Mouse (Mus musculus): ENCODE data around the gene Magi3. TPM values are rescaled to one million over a fixed set of nuclear protein-coding genes. Genes with fewer than 3 reads are reported as not detected.
A peak's percentile ranks its signal among the peaks of the same experiment; 100 is the strongest.

The Magi3 gene
- total RNA-seq, 2 experiments from 2014 or later, result 5.7 to 9.1 TPM

- no peak for ATAC-seq (replicated peaks; ENCODE audit: poor library complexity, severe bottlenecking)
Measured at GRCm38 (mm10) chr3:104059001-104059622, 161.1 kb downstream of the Magi3 start.

- no peak for ATAC-seq (replicated peaks; ENCODE audit: poor library complexity, severe bottlenecking)
Measured at GRCm38 (mm10) chr3:104032747-104033146, 187.4 kb downstream of the Magi3 start.

DNA sequence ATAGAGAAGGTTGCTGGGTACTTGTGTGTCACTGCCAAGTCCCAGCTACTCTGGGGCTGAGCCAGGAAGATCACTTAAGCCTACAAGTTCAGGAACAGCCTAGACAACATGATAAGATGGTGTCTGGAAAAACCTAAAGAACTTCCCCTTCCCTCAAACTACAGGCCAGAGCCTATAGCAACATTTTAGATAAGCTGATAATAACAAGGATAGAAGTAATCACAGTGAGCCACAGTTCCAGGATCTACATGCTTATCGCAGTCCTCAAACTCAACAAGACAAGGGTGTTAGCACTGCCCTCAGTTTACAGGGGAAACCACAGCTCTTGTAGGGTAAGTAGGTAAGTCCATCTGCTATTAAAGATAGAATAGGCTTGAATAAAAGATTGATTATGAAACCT is 188.1 kb downstream of the Magi3 start:
- ATAC-seq (replicated peaks; ENCODE audit: poor library complexity, severe bottlenecking), result no peak

DNA sequence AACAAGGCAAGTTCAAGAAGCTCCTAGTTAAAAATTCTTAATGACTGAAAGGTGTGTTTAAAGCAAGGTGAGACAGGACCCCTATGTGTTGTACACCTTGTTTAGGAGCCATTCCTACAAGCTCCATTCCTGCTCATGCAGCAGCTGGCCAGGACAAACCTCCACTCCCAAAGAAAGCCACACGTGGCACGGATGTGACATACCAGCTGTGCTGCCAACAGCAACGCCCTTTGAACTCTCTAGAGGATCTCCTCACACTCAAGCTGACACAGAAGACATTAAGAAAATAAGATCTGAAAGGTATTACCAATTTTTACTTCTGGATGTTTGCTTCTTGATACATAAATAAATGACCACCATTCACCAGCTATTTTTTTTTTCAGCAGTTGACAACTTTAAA is 193.2 kb downstream of the Magi3 start:
- no peak for ATAC-seq (replicated peaks; ENCODE audit: poor library complexity, severe bottlenecking)

DNA sequence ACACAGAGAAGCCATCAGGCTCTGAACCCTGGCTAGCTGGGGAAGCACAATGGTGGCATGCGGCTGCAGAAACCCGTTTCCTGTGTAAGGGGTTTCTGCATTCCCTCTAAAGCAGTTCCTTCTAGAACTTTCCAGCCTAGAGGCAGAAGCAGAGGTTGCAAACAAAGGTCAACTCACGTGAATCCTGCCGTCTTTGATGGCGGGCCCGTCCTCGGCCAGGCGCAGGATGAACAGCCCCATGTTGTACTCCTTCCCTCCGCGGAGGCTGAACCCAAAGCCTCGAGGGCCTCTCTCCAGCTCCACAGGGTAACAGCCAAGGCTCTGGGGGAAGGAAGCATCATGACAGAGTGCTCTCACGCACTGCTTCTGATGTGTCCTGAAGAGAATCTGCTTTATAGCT is 200.1 kb downstream of the Magi3 start:
- ATAC-seq (replicated peaks; ENCODE audit: poor library complexity, severe bottlenecking), result no peak

- peak; percentile 35; the same call in 1 of the 2 replicates for ATAC-seq (replicated peaks; ENCODE audit: poor library complexity, severe bottlenecking)
Measured at GRCm38 (mm10) chr3:104019453-104019852, 200.7 kb downstream of the Magi3 start.

- no peak for ATAC-seq (replicated peaks; ENCODE audit: poor library complexity, severe bottlenecking)
Measured at GRCm38 (mm10) chr3:104017931-104018330, 202.2 kb downstream of the Magi3 start.

- peak; percentile 79 for ATAC-seq (replicated peaks; ENCODE audit: poor library complexity, severe bottlenecking)
Measured at GRCm38 (mm10) chr3:104011972-104012371, 208.2 kb downstream of the Magi3 start.

- no peak for ATAC-seq (replicated peaks; ENCODE audit: poor library complexity, severe bottlenecking)
Measured at GRCm38 (mm10) chr3:104009924-104010662, 210.1 kb downstream of the Magi3 start.

- no peak for ATAC-seq (replicated peaks; ENCODE audit: poor library complexity, severe bottlenecking)
Measured at GRCm38 (mm10) chr3:104007479-104007878, 212.7 kb downstream of the Magi3 start.

DNA sequence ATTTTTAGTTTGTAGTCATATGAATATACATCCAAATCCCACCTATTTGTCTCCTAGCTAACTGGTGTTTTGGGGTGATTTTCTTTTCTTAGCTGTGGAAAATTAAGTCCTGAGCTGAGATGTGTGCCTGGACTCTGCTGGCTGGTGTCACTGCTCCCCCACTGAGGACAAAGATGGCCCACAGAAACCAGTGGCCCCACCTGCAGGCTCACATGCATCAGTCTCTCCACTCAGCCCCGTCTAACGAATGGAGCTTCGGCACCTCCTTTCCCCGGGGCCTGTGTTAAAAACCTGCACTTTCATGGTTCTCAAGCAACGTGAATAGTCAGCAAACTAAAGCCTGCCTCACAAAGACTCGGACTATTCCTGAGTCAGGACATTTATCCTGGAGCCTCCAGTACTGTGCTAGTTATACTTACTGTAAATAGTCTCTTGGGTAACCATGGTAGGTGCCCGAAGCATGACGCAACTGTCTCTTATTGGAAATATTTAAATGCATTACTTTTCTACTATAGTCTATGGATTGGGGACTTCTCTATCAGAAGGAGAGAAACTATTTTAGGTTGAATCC is 213.2 kb downstream of the Magi3 start:
- no peak for ATAC-seq (replicated peaks; ENCODE audit: poor library complexity, severe bottlenecking)

DNA sequence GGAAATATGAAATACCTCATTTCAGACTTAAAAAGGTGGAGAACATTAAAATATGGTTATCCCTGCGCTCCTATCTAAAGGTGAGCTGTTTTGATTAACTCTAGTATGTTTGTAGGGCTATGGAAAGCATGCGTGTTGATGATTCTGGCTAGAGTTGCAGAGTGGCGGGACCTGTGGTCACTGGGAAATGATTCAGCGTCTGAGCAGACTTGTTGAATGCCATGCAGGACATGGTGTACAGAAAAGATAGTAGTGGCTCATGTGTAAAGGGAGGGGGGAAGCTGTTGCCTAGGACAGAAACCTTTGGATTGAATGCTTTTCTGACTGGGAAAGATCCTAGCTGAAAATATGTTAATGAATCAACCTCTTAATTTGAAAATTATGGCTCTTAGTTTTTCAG is 221.4 kb downstream of the Magi3 start:
- ATAC-seq (replicated peaks; ENCODE audit: poor library complexity, severe bottlenecking), result no peak

DNA sequence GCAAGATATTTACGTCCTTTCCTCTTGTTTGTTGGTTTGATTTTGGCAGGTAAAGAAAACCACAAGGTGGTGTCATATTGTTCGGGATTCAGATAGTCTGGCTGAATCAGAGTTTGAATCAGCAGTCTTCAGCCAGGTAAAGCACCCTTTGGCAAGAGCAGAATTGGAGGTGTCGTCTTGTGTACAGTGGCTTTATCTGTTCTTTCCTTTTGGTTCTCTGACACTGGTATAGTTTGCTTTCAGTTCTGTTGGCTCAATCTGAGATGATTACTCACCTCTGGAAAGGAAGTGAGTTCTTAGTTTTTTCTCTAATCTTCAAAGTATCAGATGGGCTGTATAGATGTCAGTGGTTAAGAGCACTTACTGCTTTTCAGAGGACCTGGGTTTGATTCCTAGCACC is 228.9 kb downstream of the Magi3 start:
- ATAC-seq (replicated peaks; ENCODE audit: poor library complexity, severe bottlenecking), result no peak

DNA sequence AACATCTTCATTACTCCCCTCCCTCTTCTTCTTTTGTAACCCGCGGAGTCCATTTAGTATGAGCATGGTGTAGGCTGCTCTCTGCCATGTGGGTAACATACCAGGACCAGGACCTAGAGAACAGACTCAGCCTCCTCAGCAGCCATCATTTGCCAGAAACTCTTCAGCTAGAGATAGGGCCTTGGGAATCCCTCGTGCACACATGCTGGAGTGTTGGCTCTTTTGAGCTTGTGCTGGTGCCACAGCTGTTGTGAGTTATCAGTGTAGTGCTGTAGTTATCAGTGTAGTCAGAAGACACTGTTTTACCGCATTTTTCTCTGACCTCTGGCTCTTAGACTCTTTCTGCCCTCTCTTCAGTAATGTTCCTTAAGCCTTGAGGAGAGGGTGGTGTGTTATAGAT is 230.8 kb downstream of the Magi3 start:
- no peak for ATAC-seq (replicated peaks; ENCODE audit: poor library complexity, severe bottlenecking)

GRCm38 (mm10) chr3:103987831-103988432 is 232.2 kb downstream of the Magi3 start:
- no peak for ATAC-seq (replicated peaks; ENCODE audit: poor library complexity, severe bottlenecking)

DNA sequence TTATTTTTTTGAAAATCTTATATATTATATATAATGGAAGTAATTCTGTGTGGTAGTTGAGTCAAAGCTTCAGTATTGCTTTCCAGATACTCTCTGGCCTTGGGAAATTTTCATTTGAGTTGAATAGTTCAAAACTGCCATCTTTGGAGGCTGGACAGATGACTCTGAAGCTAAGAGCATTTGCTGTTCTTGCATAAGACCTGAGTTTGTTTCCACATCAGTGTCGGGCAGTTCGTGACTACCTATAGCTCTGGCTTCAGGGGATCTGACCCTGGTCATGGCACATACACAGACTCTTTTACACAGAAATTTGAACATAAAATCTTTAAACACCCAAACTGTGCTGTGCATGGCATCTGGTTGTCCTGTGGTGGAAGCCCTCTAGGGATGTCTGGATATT is 235.0 kb downstream of the Magi3 start:
- ATAC-seq (replicated peaks; ENCODE audit: poor library complexity, severe bottlenecking), result no peak; the same call in 1 of the 2 replicates

DNA sequence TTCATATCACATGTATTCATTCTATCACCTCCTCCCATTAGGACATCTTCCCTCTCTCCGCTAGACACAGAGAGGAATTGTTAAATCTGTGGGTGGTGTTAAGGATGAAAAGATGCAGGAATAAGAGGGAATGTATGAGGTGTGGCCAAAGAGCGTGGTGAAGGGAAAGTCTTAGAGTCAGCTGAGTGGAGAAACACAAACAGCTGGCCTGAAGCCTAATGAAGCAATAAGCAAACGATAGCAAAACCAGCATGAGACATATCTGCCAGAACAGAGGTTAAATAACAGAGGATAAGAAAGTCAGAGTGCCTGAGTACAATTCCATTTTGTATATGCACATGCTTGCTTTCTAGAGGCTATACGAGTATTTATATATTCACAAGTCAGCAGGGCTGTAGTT is 235.6 kb downstream of the Magi3 start:
- no peak for ATAC-seq (replicated peaks; ENCODE audit: poor library complexity, severe bottlenecking)

DNA sequence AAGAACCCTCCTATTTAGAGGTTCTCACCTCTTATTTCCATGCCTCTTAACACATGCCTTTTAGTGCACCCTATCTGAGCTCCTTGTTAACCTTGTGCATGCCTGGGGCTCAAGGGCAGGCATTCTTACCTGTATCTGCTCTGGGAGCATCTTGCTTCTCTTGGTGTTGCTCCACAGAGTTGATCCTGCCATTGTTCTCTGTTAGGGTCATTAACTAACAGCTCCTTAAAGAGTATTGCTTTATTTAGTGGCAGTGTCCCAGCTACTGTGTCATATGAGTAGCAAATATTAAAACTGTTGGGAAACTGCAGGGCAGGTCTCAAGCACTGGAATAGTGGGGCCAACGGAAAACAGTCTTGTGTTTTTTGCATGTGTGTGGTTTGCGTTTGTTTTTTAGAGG is 249.0 kb downstream of the Magi3 start:
- no peak for ATAC-seq (replicated peaks; ENCODE audit: poor library complexity, severe bottlenecking)

DNA sequence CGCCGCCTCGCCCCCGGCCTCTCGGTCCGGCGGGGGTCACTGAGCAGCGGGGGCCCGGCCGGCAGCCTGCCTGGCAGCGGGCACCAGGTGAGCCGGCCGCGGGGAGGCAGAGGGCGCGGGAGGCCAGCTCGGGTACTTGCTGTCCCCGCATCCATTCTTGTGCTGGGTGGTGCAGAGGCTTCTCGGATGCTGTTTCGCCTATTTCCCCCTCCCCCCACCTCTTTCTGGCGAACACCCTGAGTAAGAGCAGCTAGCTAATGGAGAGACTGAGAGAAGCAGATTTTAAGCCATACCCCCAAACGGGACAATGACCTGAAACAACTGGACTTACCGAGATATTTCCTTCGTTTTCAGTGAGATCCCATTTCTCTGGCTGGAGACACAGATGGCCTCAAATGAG is 251.5 kb downstream of the Magi3 start:
- no peak for ATAC-seq (replicated peaks; ENCODE audit: poor library complexity, severe bottlenecking)

- ATAC-seq (replicated peaks; ENCODE audit: poor library complexity, severe bottlenecking), result peak; percentile 95
Measured at GRCm38 (mm10) chr3:103967861-103968691, 252.1 kb downstream of the Magi3 start, which contains the start of gene Phtf1. Phtf1 (plus strand) TSS chr3:103968110.

Measured in granulocyte monocyte progenitor cell, adult 5-6 weeks (primary cell).